Mouse (Mus musculus): ENCODE measurements around the gene Hoxb8. TPM values are rescaled to one million over a fixed set of nuclear protein-coding genes. Genes with fewer than 3 reads are reported as not detected.

Hoxb8 gene
- polyA plus RNA-seq, 1 experiment from 2014 or later = 0.62 TPM

GRCm38 (mm10) chr11:96319071-96319902, 37.6 kb downstream of the Hoxb8 start:
- ATAC-seq (replicated peaks; ENCODE audit: low FRiP score) (no peak), DNase-seq (ENCODE audit: low spot score) (no peak)
- Histone ChIP-seq H3K9ac (ENCODE audit: low read depth, low read length) (peak overlapping the region; percentile 67), H3K27me3 (replicated peaks; ENCODE audit: control insufficient read depth, insufficient read depth, low read length) (peaks cover 96% of the 10 kb centered on the region), H3K4me2 (peak overlapping the region; percentile 69), H3K4me3 (ENCODE audit: low read depth, low read length) (peak overlapping the region; percentile 51), H3K4me1 (replicated peaks; ENCODE audit: control insufficient read depth, insufficient read depth, low read length) (0 out of 2 replicates have a peak, but pooled peaks cover under 1% of the 10 kb centered on the region), H3K9me3 (ENCODE audit: control insufficient read depth, low read length) (no peaks in the 10 kb centered on the region), H3K27ac (ENCODE audit: low read depth, low read length) (peak overlapping the region; percentile 83), H3K36me3 (ENCODE audit: control insufficient read depth, insufficient read depth, low read length) (no peaks in the 10 kb centered on the region)
- under 1% methylated on average over 28 of the region's 34 CpGs for WGBS

GRCm38 (mm10) chr11:96319910-96320309, 38.2 kb downstream of the Hoxb8 start:
- no peaks in the 10 kb centered on the region; the same call in 1 of the 2 replicates for H3K4me1 ChIP-seq (replicated peaks; ENCODE audit: control insufficient read depth, insufficient read depth, low read length)
- WGBS = under 1% methylated on average over 29 of the region's 29 CpGs
- no peaks in the 10 kb centered on the region for H3K9me3 ChIP-seq (ENCODE audit: control insufficient read depth, low read length)
- H3K4me3 ChIP-seq (ENCODE audit: low read depth, low read length) = peak overlapping the region; percentile 51
- peak overlapping the region; percentile 69 for H3K4me2 ChIP-seq
- ATAC-seq (replicated peaks; ENCODE audit: low FRiP score) = no peak
- peaks cover 96% of the 10 kb centered on the region for H3K27me3 ChIP-seq (replicated peaks; ENCODE audit: control insufficient read depth, insufficient read depth, low read length)
- no peaks in the 10 kb centered on the region for H3K36me3 ChIP-seq (ENCODE audit: control insufficient read depth, insufficient read depth, low read length)
- no peak for DNase-seq (ENCODE audit: low spot score)
- H3K27ac ChIP-seq (ENCODE audit: low read depth, low read length) = peak overlapping the region; percentile 83
- peak overlapping the region; percentile 64 for H3K9ac ChIP-seq (ENCODE audit: low read depth, low read length)

GRCm38 (mm10) chr11:96320688-96321087, 39.0 kb downstream of the Hoxb8 start:
- H3K36me3 ChIP-seq (ENCODE audit: control insufficient read depth, insufficient read depth, low read length) = no peaks in the 10 kb centered on the region
- peak overlapping the region; percentile 62 for H3K9ac ChIP-seq (ENCODE audit: low read depth, low read length)
- peaks cover 96% of the 10 kb centered on the region for H3K27me3 ChIP-seq (replicated peaks; ENCODE audit: control insufficient read depth, insufficient read depth, low read length)
- ATAC-seq (replicated peaks; ENCODE audit: low FRiP score) (no peak), DNase-seq (ENCODE audit: low spot score) (no peak)
- peak overlapping the region; percentile 69 for H3K4me2 ChIP-seq
- H3K4me3 ChIP-seq (ENCODE audit: low read depth, low read length) = peak overlapping the region; percentile 51
- 15% methylated on average over 17 of the region's 17 CpGs for WGBS
- no peaks in the 10 kb centered on the region for H3K9me3 ChIP-seq (ENCODE audit: control insufficient read depth, low read length)
- H3K27ac ChIP-seq (ENCODE audit: low read depth, low read length) = peak overlapping the region; percentile 83
- H3K4me1 ChIP-seq (replicated peaks; ENCODE audit: control insufficient read depth, insufficient read depth, low read length) = no peaks in the 10 kb centered on the region; the same call in 1 of the 2 replicates

GRCm38 (mm10) chr11:96321846-96322245, 40.1 kb downstream of the Hoxb8 start:
- Histone ChIP-seq H3K27ac (ENCODE audit: low read depth, low read length) (peak overlapping the region; percentile 24; the same call in 1 of the 2 replicates), H3K9ac (ENCODE audit: low read depth, low read length) (peak overlapping the region; percentile 37; the same call in 1 of the 2 replicates), H3K4me1 (replicated peaks; ENCODE audit: control insufficient read depth, insufficient read depth, low read length) (peaks cover 4% of the 10 kb centered on the region; the same call in 1 of the 2 replicates), H3K27me3 (replicated peaks; ENCODE audit: control insufficient read depth, insufficient read depth, low read length) (peaks cover 96% of the 10 kb centered on the region), H3K4me3 (ENCODE audit: low read depth, low read length) (0 out of 2 replicates have a peak overlapping the region, but pooled peaks have one; percentile 5), H3K4me2 (peak overlapping the region; percentile 52), H3K9me3 (ENCODE audit: control insufficient read depth, low read length) (no peaks in the 10 kb centered on the region), H3K36me3 (ENCODE audit: control insufficient read depth, insufficient read depth, low read length) (no peaks in the 10 kb centered on the region)
- WGBS = 45% methylated on average over 5 of the region's 5 CpGs
- DNase-seq (ENCODE audit: low spot score) = no peak
- ATAC-seq (replicated peaks; ENCODE audit: low FRiP score) = no peak

GRCm38 (mm10) chr11:96322738-96323137, 41.0 kb downstream of the Hoxb8 start:
- no peak for DNase-seq (ENCODE audit: low spot score)
- Histone ChIP-seq H3K27ac (ENCODE audit: low read depth, low read length) (peak overlapping the region; percentile 36; the same call in 1 of the 2 replicates), H3K27me3 (replicated peaks; ENCODE audit: control insufficient read depth, insufficient read depth, low read length) (peaks cover 96% of the 10 kb centered on the region), H3K9ac (ENCODE audit: low read depth, low read length) (0 out of 2 replicates have a peak overlapping the region, but pooled peaks have one; percentile 41), H3K4me2 (peak overlapping the region; percentile 52), H3K4me1 (replicated peaks; ENCODE audit: control insufficient read depth, insufficient read depth, low read length) (peaks cover 4% of the 10 kb centered on the region; the same call in 1 of the 2 replicates), H3K4me3 (ENCODE audit: low read depth, low read length) (0 out of 2 replicates have a peak overlapping the region, but pooled peaks have one; percentile 11), H3K36me3 (ENCODE audit: control insufficient read depth, insufficient read depth, low read length) (no peaks in the 10 kb centered on the region), H3K9me3 (ENCODE audit: control insufficient read depth, low read length) (no peaks in the 10 kb centered on the region)
- no peak for ATAC-seq (replicated peaks; ENCODE audit: low FRiP score)
- WGBS = 30% methylated on average over 6 of the region's 6 CpGs

GRCm38 (mm10) chr11:96323154-96323553, 41.4 kb downstream of the Hoxb8 start, which contains the start of gene Hoxb3:
Gene Hoxb3 (plus strand): TSS chr11:96323326.
- Histone ChIP-seq H3K27ac (ENCODE audit: low read depth, low read length) (peak within 1 kb of the TSS; percentile 36), H3K36me3 (ENCODE audit: control insufficient read depth, insufficient read depth, low read length) (no peaks in the 10 kb centered on the region), H3K4me2 (peak within 1 kb of the TSS; percentile 52), H3K27me3 (replicated peaks; ENCODE audit: control insufficient read depth, insufficient read depth, low read length) (peaks cover 96% of the 10 kb centered on the region), H3K9ac (ENCODE audit: low read depth, low read length) (peak within 1 kb of the TSS; percentile 52; the same call in 1 of the 2 replicates), H3K9me3 (ENCODE audit: control insufficient read depth, low read length) (no peaks in the 10 kb centered on the region), H3K4me3 (ENCODE audit: low read depth, low read length) (peak within 1 kb of the TSS; percentile 27), H3K4me1 (replicated peaks; ENCODE audit: control insufficient read depth, insufficient read depth, low read length) (peaks cover 4% of the 10 kb centered on the region; the same call in 1 of the 2 replicates)
- WGBS = 39% methylated on average over 10 of the region's 10 CpGs
- DNase-seq (ENCODE audit: low spot score) (no peak), ATAC-seq (replicated peaks; ENCODE audit: low FRiP score) (no peak)

- ATAC-seq (replicated peaks; ENCODE audit: low FRiP score) (no peak), DNase-seq (ENCODE audit: low spot score) (no peak)
- Histone ChIP-seq H3K4me1 (replicated peaks; ENCODE audit: control insufficient read depth, insufficient read depth, low read length) (peaks cover 4% of the 10 kb centered on the region; the same call in 1 of the 2 replicates), H3K27me3 (replicated peaks; ENCODE audit: control insufficient read depth, insufficient read depth, low read length) (peaks cover 96% of the 10 kb centered on the region), H3K9ac (ENCODE audit: low read depth, low read length) (peak overlapping the region; percentile 52; the same call in 1 of the 2 replicates), H3K9me3 (ENCODE audit: control insufficient read depth, low read length) (no peaks in the 10 kb centered on the region), H3K4me3 (ENCODE audit: low read depth, low read length) (peak overlapping the region; percentile 27), H3K36me3 (ENCODE audit: control insufficient read depth, insufficient read depth, low read length) (no peaks in the 10 kb centered on the region), H3K27ac (ENCODE audit: low read depth, low read length) (peak overlapping the region; percentile 55; the same call in 1 of the 2 replicates), H3K4me2 (peak overlapping the region; percentile 52)
- 10% methylated on average over 5 of the region's 5 CpGs for WGBS
Observed at GRCm38 (mm10) chr11:96324125-96324524, 42.4 kb downstream of the Hoxb8 start.

GRCm38 (mm10) chr11:96324965-96325364, 43.3 kb downstream of the Hoxb8 start:
- Histone ChIP-seq H3K36me3 (ENCODE audit: control insufficient read depth, insufficient read depth, low read length) (no peaks in the 10 kb centered on the region), H3K9me3 (ENCODE audit: control insufficient read depth, low read length) (no peaks in the 10 kb centered on the region), H3K9ac (ENCODE audit: low read depth, low read length) (peak overlapping the region; percentile 52), H3K4me2 (peak overlapping the region; percentile 52), H3K4me1 (replicated peaks; ENCODE audit: control insufficient read depth, insufficient read depth, low read length) (peaks cover 4% of the 10 kb centered on the region; the same call in 1 of the 2 replicates), H3K27me3 (replicated peaks; ENCODE audit: control insufficient read depth, insufficient read depth, low read length) (peaks cover 96% of the 10 kb centered on the region), H3K4me3 (ENCODE audit: low read depth, low read length) (peak overlapping the region; percentile 22; the same call in 1 of the 2 replicates), H3K27ac (ENCODE audit: low read depth, low read length) (peak overlapping the region; percentile 55)
- 12% methylated on average over 8 of the region's 8 CpGs for WGBS
- DNase-seq (ENCODE audit: low spot score) (no peak), ATAC-seq (replicated peaks; ENCODE audit: low FRiP score) (no peak)
